In genomic region chr6:52259081-52259790, GRCm38 (mm10) we compare ENCODE assay signal across 14 mouse cellular contexts. TPM values are rescaled to one million over a fixed set of nuclear protein-coding genes. Genes with fewer than 3 reads are reported as not detected.
A peak's percentile ranks its signal among the peaks of the same experiment; 100 is the strongest.
DNase-seq lines count a peak whose midpoint lies in the region; ATAC-seq and TF ChIP-seq lines count a peak whose summit lies in the region.
"Had no signal": no experiment of that assay in that cellular context is flagged by ENCODE, and none has a peak within 500 bp of the region (broad histone marks: within the 10 kb centered on the region; RNA-seq: fewer than 3 reads in every experiment).

No protein-coding gene starts in this region.

- H3K4me2 ChIP-seq in forebrain, embryonic 11.5 days (ENCODE audit: low read depth, low read length, severe bottlenecking): no peak overlapping the region
- no peak overlapping the region for H3K4me2 ChIP-seq in forebrain, embryonic 13.5 days
- no peak overlapping the region for H3K4me2 ChIP-seq in kidney, embryonic 16.5 days (replicated peaks; ENCODE audit: low read depth, low read length)
- peak overlapping the region; percentile 74 for H3K4me2 ChIP-seq in myocyte (ENCODE audit: low read depth)

- no peak overlapping the region for H3K27ac ChIP-seq in forebrain, embryonic 11.5 days (ENCODE audit: low read depth, low read length)
- H3K27ac ChIP-seq in forebrain, embryonic 13.5 days: no peak overlapping the region
- no peak overlapping the region for H3K27ac ChIP-seq in kidney, embryonic 16.5 days (ENCODE audit: low read length)
- no peak overlapping the region for H3K27ac ChIP-seq in embryonic facial prominence, embryonic 10.5 days (replicated peaks)
- H3K27ac ChIP-seq: left cerebral cortex, adult 2 months; midbrain, embryonic 12.5 days had no signal

- 1% methylated on average over 24 of the region's 25 CpGs for WGBS in forebrain, embryonic 11.5 days
- 2% methylated on average over 24 of the region's 25 CpGs for WGBS in forebrain, embryonic 13.5 days
- 2% methylated on average over 24 of the region's 25 CpGs for WGBS in kidney, embryonic 16.5 days
- WGBS in embryonic facial prominence, embryonic 10.5 days: under 1% methylated on average over 24 of the region's 25 CpGs

- no peaks in the 10 kb centered on the region for H3K9me3 ChIP-seq in forebrain, embryonic 11.5 days (ENCODE audit: control insufficient read depth, low read length)
- H3K9me3 ChIP-seq in forebrain, embryonic 13.5 days (replicated peaks): no peaks in the 10 kb centered on the region
- H3K9me3 ChIP-seq in kidney, embryonic 16.5 days (ENCODE audit: low read length): no peaks in the 10 kb centered on the region
- H3K9me3 ChIP-seq in embryonic facial prominence, embryonic 10.5 days: no peaks in the 10 kb centered on the region
- H3K9me3 ChIP-seq: midbrain, embryonic 12.5 days had no signal

- no peaks in the 10 kb centered on the region for H3K36me3 ChIP-seq in forebrain, embryonic 11.5 days (ENCODE audit: control insufficient read depth, insufficient read depth, low read length)
- H3K36me3 ChIP-seq in forebrain, embryonic 13.5 days (ENCODE audit: poor library complexity, severe bottlenecking): no peaks in the 10 kb centered on the region
- H3K36me3 ChIP-seq in kidney, embryonic 16.5 days (ENCODE audit: insufficient read depth, low read length): no peaks in the 10 kb centered on the region
- H3K36me3 ChIP-seq in embryonic facial prominence, embryonic 10.5 days (replicated peaks): no peaks in the 10 kb centered on the region
- H3K36me3 ChIP-seq in myocyte (ENCODE audit: control insufficient read depth, insufficient read depth): no peaks in the 10 kb centered on the region
- H3K36me3 ChIP-seq: midbrain, embryonic 12.5 days had no signal

- peaks cover 87% of the 10 kb centered on the region for H3K27me3 ChIP-seq in forebrain, embryonic 11.5 days (ENCODE audit: control insufficient read depth, insufficient read depth, low read length)
- peaks cover 96% of the 10 kb centered on the region for H3K27me3 ChIP-seq in forebrain, embryonic 13.5 days
- H3K27me3 ChIP-seq in kidney, embryonic 16.5 days (ENCODE audit: insufficient read depth, low read length): peaks cover 73% of the 10 kb centered on the region
- peaks cover 99% of the 10 kb centered on the region for H3K27me3 ChIP-seq in embryonic facial prominence, embryonic 10.5 days (replicated peaks; ENCODE audit: low read depth, poor library complexity, severe bottlenecking)
- peaks cover 5% of the 10 kb centered on the region for H3K27me3 ChIP-seq in myocyte (ENCODE audit: control insufficient read depth, insufficient read depth, insufficient read length)

- H3K4me1 ChIP-seq in forebrain, embryonic 11.5 days (replicated peaks; ENCODE audit: control insufficient read depth, insufficient read depth, low read length): peaks cover 7% of the 10 kb centered on the region; the same call in 1 of the 2 replicates
- peaks cover 10% of the 10 kb centered on the region; the same call in 1 of the 2 replicates for H3K4me1 ChIP-seq in forebrain, embryonic 13.5 days
- H3K4me1 ChIP-seq in kidney, embryonic 16.5 days (ENCODE audit: insufficient read depth, low read length): peaks cover 13% of the 10 kb centered on the region; the same call in 1 of the 2 replicates
- peaks cover 14% of the 10 kb centered on the region for H3K4me1 ChIP-seq in embryonic facial prominence, embryonic 10.5 days

- peak overlapping the region; percentile 20 for H3ac ChIP-seq in myocyte (ENCODE audit: control insufficient read depth, insufficient read length)

- no peak for ATAC-seq in forebrain, embryonic 11.5 days (replicated peaks; ENCODE audit: low FRiP score)
- ATAC-seq in forebrain, embryonic 13.5 days: no peak
- ATAC-seq in kidney, embryonic 16.5 days (ENCODE audit: low FRiP score, low TSS enrichment): no peak

- no peaks in the 10 kb centered on the region for H3K79me2 ChIP-seq in myocyte (ENCODE audit: control insufficient read depth, insufficient read depth)

- no peak overlapping the region for H3K4me3 ChIP-seq in forebrain, embryonic 11.5 days (ENCODE audit: low read depth, low read length)
- H3K4me3 ChIP-seq in forebrain, embryonic 13.5 days: no peak overlapping the region
- H3K4me3 ChIP-seq in kidney, embryonic 16.5 days (ENCODE audit: low read length): peak overlapping the region; percentile 50
- H3K4me3 ChIP-seq in embryonic facial prominence, embryonic 10.5 days: no peak overlapping the region
- H3K4me3 ChIP-seq in myocyte: peak overlapping the region; percentile 29
- H3K4me3 ChIP-seq: left cerebral cortex, adult 2 months had no signal

- DNase-seq in forebrain, embryonic 11.5 days (ENCODE audit: low spot score): peak; percentile 64
- DNase-seq in kidney, adult 8-10 months: no peak
- DNase-seq in embryonic facial prominence, embryonic 10.5 days (ENCODE audit: low spot score): peak; percentile 64
- DNase-seq in cerebellum, adult 8-10 months: no peak
- no peak for DNase-seq in embryo, embryonic 11 days
- DNase-seq: adrenal gland, postnatal 25 days; gastrocnemius, postnatal 25 days; lung, adult 18-20 months had no signal

- TF ChIP-seq POLR2A in myocyte (IDR thresholded peaks at IDR 0.05; ENCODE audit: insufficient read length, low read depth): no peak

- H3K9ac ChIP-seq in forebrain, embryonic 11.5 days (ENCODE audit: low read length): no peak overlapping the region
- H3K9ac ChIP-seq in forebrain, embryonic 13.5 days: no peak overlapping the region
- no peak overlapping the region for H3K9ac ChIP-seq in kidney, embryonic 16.5 days (replicated peaks; ENCODE audit: low read length)
- H3K9ac ChIP-seq: midbrain, embryonic 12.5 days had no signal

TF ChIP-seq in myocyte, 11 proteins besides CTCF, POLR2A, EP300 and RAD21:
- TF ChIP-seq TCF3 (IDR thresholded peaks at IDR 0.05; ENCODE audit: insufficient read length, low read depth): no peak
- no peak for TF ChIP-seq REST (IDR thresholded peaks at IDR 0.05; ENCODE audit: insufficient read depth, insufficient read length)
- TF ChIP-seq E2F4 (IDR thresholded peaks at IDR 0.05; ENCODE audit: insufficient read depth): no peak
- TF ChIP-seq MAX (IDR thresholded peaks at IDR 0.05; ENCODE audit: low read depth): no peak
- no peak for TF ChIP-seq TCF12 (IDR thresholded peaks at IDR 0.05; ENCODE audit: insufficient read depth, poor library complexity, severe bottlenecking)
- no peak for TF ChIP-seq POLR2AphosphoS2 (IDR thresholded peaks at IDR 0.05; ENCODE audit: insufficient read length, low read depth)
- no peak for TF ChIP-seq CEBPB (IDR thresholded peaks at IDR 0.05; ENCODE audit: insufficient read depth, poor library complexity, severe bottlenecking)
- no peak for TF ChIP-seq MYOD1 (IDR thresholded peaks at IDR 0.05; ENCODE audit: control insufficient read depth in 1 of 3, insufficient read length in 2 of 3, low read depth in 2 of 3)
- no peak for TF ChIP-seq SRF (IDR thresholded peaks at IDR 0.05; ENCODE audit: control insufficient read depth, insufficient read length, low read depth)
- TF ChIP-seq MYOG (IDR thresholded peaks at IDR 0.05; ENCODE audit: control insufficient read depth in 1 of 3, insufficient read depth in 1 of 3, insufficient read length in 2 of 3, low read depth in 2 of 3): no peak
- TF ChIP-seq USF1 (IDR thresholded peaks at IDR 0.05; ENCODE audit: low read depth): no peak

RNA-seq across cellular contexts. Expression of gene Hoxa13, which starts 1.4 kb away (rescaled TPM):
- polyA plus RNA-seq in forebrain, embryonic 11.5 days (2014; fragmentation: Nextera tagmentation; extraction: Ambion mirVana): not detected in 2 replicates
- not detected in 2 replicates for polyA plus RNA-seq in forebrain, embryonic 13.5 days (2015; fragmentation: Nextera tagmentation; extraction: Ambion mirVana)
- 0.15 TPM in 2 replicates for polyA plus RNA-seq in kidney, embryonic 16.5 days (2015; fragmentation: Nextera tagmentation; extraction: Ambion mirVana)
- not detected in 2 replicates for polyA plus RNA-seq in embryonic facial prominence, embryonic 10.5 days (2016; fragmentation: Nextera tagmentation; extraction: Ambion mirVana)
- 0.72 TPM for polyA plus RNA-seq in myocyte (2012; fragmentation: generic; extraction: Trizol)
- polyA plus RNA-seq: inflammation-experienced regulatory T-cells, adult 6 months; midbrain, embryonic 12.5 days had no signal

RNA-seq across cellular contexts. Expression of gene Hoxa11, which starts 13.6 kb away (rescaled TPM):
- polyA plus RNA-seq in forebrain, embryonic 11.5 days (2014; fragmentation: Nextera tagmentation; extraction: Ambion mirVana): not detected in 2 replicates
- polyA plus RNA-seq in forebrain, embryonic 13.5 days (2015; fragmentation: Nextera tagmentation; extraction: Ambion mirVana): 0.12 TPM in 1 of 2 replicates, not detected in the other
- 27.9 and 31.8 TPM in 2 replicates for polyA plus RNA-seq in kidney, embryonic 16.5 days (2015; fragmentation: Nextera tagmentation; extraction: Ambion mirVana)
- not detected in 2 replicates for polyA plus RNA-seq in embryonic facial prominence, embryonic 10.5 days (2016; fragmentation: Nextera tagmentation; extraction: Ambion mirVana)
- polyA plus RNA-seq in myocyte (2012; fragmentation: generic; extraction: Trizol): 10.9 TPM
- polyA plus RNA-seq: inflammation-experienced regulatory T-cells, adult 6 months; midbrain, embryonic 12.5 days had no signal

RNA-seq across cellular contexts. Expression of gene Hoxa10, which starts 18.6 kb away (rescaled TPM):
- not detected in 2 replicates for polyA plus RNA-seq in forebrain, embryonic 11.5 days (2014; fragmentation: Nextera tagmentation; extraction: Ambion mirVana)
- polyA plus RNA-seq in forebrain, embryonic 13.5 days (2015; fragmentation: Nextera tagmentation; extraction: Ambion mirVana): 0.09 TPM in 1 of 2 replicates, not detected in the other
- 147 and 154 TPM in 2 replicates for polyA plus RNA-seq in kidney, embryonic 16.5 days (2015; fragmentation: Nextera tagmentation; extraction: Ambion mirVana)
- not detected in 2 replicates for polyA plus RNA-seq in embryonic facial prominence, embryonic 10.5 days (2016; fragmentation: Nextera tagmentation; extraction: Ambion mirVana)
- polyA plus RNA-seq in myocyte (2012; fragmentation: generic; extraction: Trizol): 15.8 TPM
- polyA plus RNA-seq: inflammation-experienced regulatory T-cells, adult 6 months; midbrain, embryonic 12.5 days had no signal

RNA-seq across cellular contexts. Expression of gene Hoxa9, which starts 28.3 kb away (rescaled TPM):
- polyA plus RNA-seq in forebrain, embryonic 11.5 days (2014; fragmentation: Nextera tagmentation; extraction: Ambion mirVana): not detected in 2 replicates
- not detected in 2 replicates for polyA plus RNA-seq in forebrain, embryonic 13.5 days (2015; fragmentation: Nextera tagmentation; extraction: Ambion mirVana)
- polyA plus RNA-seq in kidney, embryonic 16.5 days (2015; fragmentation: Nextera tagmentation; extraction: Ambion mirVana): 56.6 and 56.8 TPM in 2 replicates
- polyA plus RNA-seq in embryonic facial prominence, embryonic 10.5 days (2016; fragmentation: Nextera tagmentation; extraction: Ambion mirVana): not detected in 2 replicates
- polyA plus RNA-seq in myocyte (2012; fragmentation: generic; extraction: Trizol): 17.7 TPM
- polyA plus RNA-seq: midbrain, embryonic 12.5 days had no signal

RNA-seq across cellular contexts. Expression of gene Hoxa7, which starts 37.6 kb away (rescaled TPM):
- polyA plus RNA-seq in forebrain, embryonic 11.5 days (2014; fragmentation: Nextera tagmentation; extraction: Ambion mirVana): not detected in 2 replicates
- polyA plus RNA-seq in forebrain, embryonic 13.5 days (2015; fragmentation: Nextera tagmentation; extraction: Ambion mirVana): not detected in 2 replicates
- polyA plus RNA-seq in kidney, embryonic 16.5 days (2015; fragmentation: Nextera tagmentation; extraction: Ambion mirVana): 25.7 and 27.5 TPM in 2 replicates
- polyA plus RNA-seq in embryonic facial prominence, embryonic 10.5 days (2016; fragmentation: Nextera tagmentation; extraction: Ambion mirVana): 0.15 TPM in 1 of 2 replicates, not detected in the other
- 11.9 TPM for polyA plus RNA-seq in myocyte (2012; fragmentation: generic; extraction: Trizol)
- polyA plus RNA-seq: inflammation-experienced regulatory T-cells, adult 6 months; midbrain, embryonic 12.5 days had no signal

Comparison
In these comparisons a context has a peak if more than half of its experiments do, and no peak if none do; other contexts are left out.
1. DNase-seq: peak in forebrain, embryonic 11.5 days (single experiment) and embryonic facial prominence, embryonic 10.5 days (single experiment); none in kidney, adult 8-10 months (0 of 2), cerebellum, adult 8-10 months (single experiment) and embryo, embryonic 11 days (single experiment).
2. H3K4me3 ChIP-seq: peak in kidney, embryonic 16.5 days (single experiment) and myocyte (single experiment); none in forebrain, embryonic 11.5 days (single experiment), forebrain, embryonic 13.5 days (single experiment) and embryonic facial prominence, embryonic 10.5 days (single experiment).
3. RNA of gene Hoxa11, which starts 13.6 kb away (polyA plus RNA-seq): 27.9 to 31.8 TPM in kidney, embryonic 16.5 days and 10.9 TPM in myocyte (single experiment); 0.12 TPM in forebrain, embryonic 13.5 days, not detected in forebrain, embryonic 11.5 days and not detected in embryonic facial prominence, embryonic 10.5 days; every median in the first group is over 10 times any median in the second.
4. RNA of gene Hoxa10, which starts 18.6 kb away (polyA plus RNA-seq): 147 to 154 TPM in kidney, embryonic 16.5 days and 15.8 TPM in myocyte (single experiment); 0.09 TPM in forebrain, embryonic 13.5 days, not detected in forebrain, embryonic 11.5 days and not detected in embryonic facial prominence, embryonic 10.5 days; every median in the first group is over 10 times any median in the second.